Mouse (Mus musculus): ENCODE measurements around the gene Ptprj. TPM values are rescaled to one million over a fixed set of nuclear protein-coding genes. Genes with fewer than 3 reads are reported as not detected.

Gene Ptprj
- polyA plus RNA-seq, 2 experiments: 2.7 to 3.9 TPM

DNA sequence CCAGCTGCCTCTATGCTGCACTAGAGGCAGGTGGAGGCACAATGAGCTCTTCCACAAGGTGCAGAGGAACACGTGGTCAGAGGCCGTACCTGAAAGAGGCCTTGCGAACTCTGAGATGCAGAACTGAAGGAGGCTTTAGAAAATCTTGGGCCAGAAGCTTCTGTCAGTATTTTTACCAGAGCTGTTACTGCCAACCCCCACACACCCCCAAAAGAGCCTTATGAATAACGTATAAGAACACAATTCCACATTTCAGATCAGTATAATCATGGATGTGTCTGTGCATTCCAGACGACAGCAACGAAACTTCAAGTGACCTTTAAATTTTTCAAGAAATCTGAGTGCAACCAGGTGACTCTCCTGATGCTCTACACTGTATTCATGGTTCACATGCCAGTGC, 98.9 kb downstream of the Ptprj start:
- H3K9ac ChIP-seq (ENCODE audit: low read depth, low read length, severe bottlenecking): no peak overlapping the region
- DNase-seq (ENCODE audit: low spot score): no peak
- H3K36me3 ChIP-seq (ENCODE audit: control insufficient read depth, insufficient read depth, low read length): no peaks in the 10 kb centered on the region
- H3K9me3 ChIP-seq (ENCODE audit: control insufficient read depth, low read length): no peaks in the 10 kb centered on the region
- 89% methylated on average over 6 of the region's 6 CpGs for WGBS
- no peak for TF ChIP-seq POLR2A (IDR thresholded peaks at IDR 0.05; ENCODE audit: borderline replicate concordance, extremely low read depth, insufficient read depth, insufficient read length)
- no peak for ATAC-seq (ENCODE audit: low FRiP score, low read depth)
- H3K27me3 ChIP-seq (ENCODE audit: control insufficient read depth, insufficient read depth, low read length): no peaks in the 10 kb centered on the region
- H3K4me3 ChIP-seq (replicated peaks; ENCODE audit: low read length): no peak overlapping the region
- no peak overlapping the region for H3K27ac ChIP-seq (replicated peaks; ENCODE audit: low read depth, low read length)
- no peak overlapping the region for H3K4me2 ChIP-seq (replicated peaks; ENCODE audit: low read depth, low read length, severe bottlenecking)
- no peaks in the 10 kb centered on the region; the same call in 1 of the 2 replicates for H3K4me1 ChIP-seq (ENCODE audit: control insufficient read depth, insufficient read depth, low read length)

DNA sequence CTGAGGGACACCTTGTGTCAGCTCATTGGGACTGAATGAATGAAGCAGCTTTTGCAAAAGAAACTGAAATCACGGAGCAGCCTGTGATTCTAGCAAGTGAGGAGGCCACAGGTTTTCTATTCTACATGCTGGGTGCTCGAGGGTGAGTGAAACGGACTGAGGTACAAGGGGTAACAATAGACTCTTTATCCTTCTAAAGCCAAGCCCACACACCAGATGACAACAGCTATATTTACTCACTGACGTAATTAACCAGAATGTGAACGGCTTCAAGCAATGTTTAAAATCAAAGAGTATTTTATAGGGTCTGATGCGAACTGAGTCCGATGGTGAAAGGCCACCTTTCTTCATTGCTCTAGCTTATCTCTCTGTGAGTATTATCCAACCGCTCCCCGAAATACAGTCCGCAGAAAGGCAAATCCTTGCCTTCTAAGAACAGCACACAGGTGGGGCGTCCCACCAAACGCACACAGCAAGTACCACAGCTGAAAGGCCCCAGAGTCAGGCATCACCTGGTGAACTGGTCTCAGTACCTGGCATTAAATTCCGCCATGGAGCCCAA, 99.6 kb downstream of the Ptprj start:
- no peak for ATAC-seq (ENCODE audit: low FRiP score, low read depth)
- WGBS: 65% methylated on average over 13 of the region's 13 CpGs
- H3K9ac ChIP-seq (ENCODE audit: low read depth, low read length, severe bottlenecking): no peak overlapping the region

DNA sequence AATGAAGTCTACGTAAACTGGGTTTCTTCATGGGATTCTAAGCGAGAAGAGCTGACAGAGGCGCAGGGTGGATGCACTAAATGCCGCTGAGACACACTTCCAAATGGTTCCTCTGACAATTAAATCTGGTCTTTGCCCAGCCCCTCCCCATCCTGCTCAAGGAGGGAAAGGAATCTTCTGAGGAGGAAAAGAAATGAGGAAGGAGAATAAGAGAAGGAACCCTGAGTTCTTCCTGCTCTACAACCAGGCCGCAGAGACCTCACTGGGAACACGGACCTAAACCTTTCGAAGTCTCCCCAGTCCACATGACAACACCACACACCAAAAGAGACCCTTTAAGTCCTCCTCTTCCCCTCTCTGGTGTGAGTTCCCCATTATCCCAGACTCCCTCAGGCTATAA, 101.9 kb downstream of the Ptprj start:
- no peaks in the 10 kb centered on the region for H3K9me3 ChIP-seq (ENCODE audit: control insufficient read depth, low read length)
- WGBS: 89% methylated on average over 7 of the region's 7 CpGs
- 0 out of 2 replicates have a peak, but pooled peaks cover 4% of the 10 kb centered on the region for H3K4me1 ChIP-seq (ENCODE audit: control insufficient read depth, insufficient read depth, low read length)
- H3K9ac ChIP-seq (ENCODE audit: low read depth, low read length, severe bottlenecking): no peak overlapping the region
- DNase-seq (ENCODE audit: low spot score) (no peak), ATAC-seq (ENCODE audit: low FRiP score, low read depth) (no peak)
- no peak overlapping the region for H3K4me3 ChIP-seq (replicated peaks; ENCODE audit: low read length)
- no peaks in the 10 kb centered on the region for H3K27me3 ChIP-seq (ENCODE audit: control insufficient read depth, insufficient read depth, low read length)
- no peak overlapping the region for H3K27ac ChIP-seq (replicated peaks; ENCODE audit: low read depth, low read length)
- H3K36me3 ChIP-seq (ENCODE audit: control insufficient read depth, insufficient read depth, low read length): no peaks in the 10 kb centered on the region
- no peak for TF ChIP-seq POLR2A (IDR thresholded peaks at IDR 0.05; ENCODE audit: borderline replicate concordance, extremely low read depth, insufficient read depth, insufficient read length)
- no peak overlapping the region for H3K4me2 ChIP-seq (replicated peaks; ENCODE audit: low read depth, low read length, severe bottlenecking)

More for the DNA sequence above, 99.6 kb downstream of the Ptprj start:
- Histone ChIP-seq H3K36me3 (ENCODE audit: control insufficient read depth, insufficient read depth, low read length) (no peaks in the 10 kb centered on the region), H3K9me3 (ENCODE audit: control insufficient read depth, low read length) (no peaks in the 10 kb centered on the region), H3K27me3 (ENCODE audit: control insufficient read depth, insufficient read depth, low read length) (no peaks in the 10 kb centered on the region), H3K4me2 (replicated peaks; ENCODE audit: low read depth, low read length, severe bottlenecking) (no peak overlapping the region), H3K4me3 (replicated peaks; ENCODE audit: low read length) (no peak overlapping the region), H3K4me1 (ENCODE audit: control insufficient read depth, insufficient read depth, low read length) (no peaks in the 10 kb centered on the region), H3K27ac (replicated peaks; ENCODE audit: low read depth, low read length) (no peak overlapping the region)
- DNase-seq (ENCODE audit: low spot score): no peak
- no peak for TF ChIP-seq POLR2A (IDR thresholded peaks at IDR 0.05; ENCODE audit: borderline replicate concordance, extremely low read depth, insufficient read depth, insufficient read length)

DNA sequence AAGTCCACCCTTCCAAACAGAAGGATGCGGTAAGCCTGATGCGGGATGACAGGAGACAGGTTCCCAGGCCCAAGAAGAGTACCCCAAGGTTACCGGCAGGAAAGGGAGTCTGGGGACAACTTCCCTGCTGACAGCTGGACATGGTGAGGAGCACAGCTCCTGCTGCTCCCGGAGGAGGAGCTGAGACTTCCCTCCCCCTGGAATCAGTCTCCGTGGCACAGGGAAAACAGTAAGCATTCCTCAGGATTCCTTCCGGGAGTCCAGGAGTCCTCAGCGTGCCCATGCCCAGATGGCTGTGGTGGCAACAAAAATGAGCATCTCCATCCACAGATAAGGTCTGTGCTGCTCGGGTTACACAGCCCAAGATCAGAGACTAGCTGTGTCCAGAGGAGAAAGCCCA, 102.8 kb downstream of the Ptprj start:
- no peak for TF ChIP-seq POLR2A (IDR thresholded peaks at IDR 0.05; ENCODE audit: borderline replicate concordance, extremely low read depth, insufficient read depth, insufficient read length)
- Histone ChIP-seq H3K36me3 (ENCODE audit: control insufficient read depth, insufficient read depth, low read length) (no peaks in the 10 kb centered on the region), H3K9me3 (ENCODE audit: control insufficient read depth, low read length) (no peaks in the 10 kb centered on the region), H3K27ac (replicated peaks; ENCODE audit: low read depth, low read length) (no peak overlapping the region), H3K9ac (ENCODE audit: low read depth, low read length, severe bottlenecking) (no peak overlapping the region), H3K4me2 (replicated peaks; ENCODE audit: low read depth, low read length, severe bottlenecking) (no peak overlapping the region), H3K4me1 (ENCODE audit: control insufficient read depth, insufficient read depth, low read length) (0 out of 2 replicates have a peak, but pooled peaks cover 4% of the 10 kb centered on the region), H3K27me3 (ENCODE audit: control insufficient read depth, insufficient read depth, low read length) (no peaks in the 10 kb centered on the region), H3K4me3 (replicated peaks; ENCODE audit: low read length) (no peak overlapping the region)
- no peak for ATAC-seq (ENCODE audit: low FRiP score, low read depth)
- no peak for DNase-seq (ENCODE audit: low spot score)
- 27% methylated on average over 8 of the region's 8 CpGs for WGBS

DNA sequence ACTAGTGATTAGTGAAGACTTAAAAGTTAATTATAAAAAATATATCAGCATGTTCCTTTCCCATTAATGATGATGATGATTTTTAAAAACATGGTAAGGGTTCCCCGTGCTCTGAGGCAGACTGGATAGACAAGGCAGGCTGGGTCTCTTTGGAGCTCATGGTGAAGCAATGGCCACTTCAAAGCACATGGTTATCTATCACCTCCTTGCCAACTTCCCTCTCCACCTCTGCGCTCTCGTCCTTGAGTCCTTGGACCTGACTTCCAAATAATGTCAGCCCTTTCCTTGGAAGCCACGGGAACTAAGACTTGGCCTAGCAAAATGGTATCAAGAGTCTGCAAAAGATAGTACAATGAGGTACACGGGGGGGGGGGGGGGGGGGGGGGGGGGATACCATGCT, 103.7 kb downstream of the Ptprj start:
- TF ChIP-seq POLR2A (IDR thresholded peaks at IDR 0.05; ENCODE audit: borderline replicate concordance, extremely low read depth, insufficient read depth, insufficient read length): no peak
- Histone ChIP-seq H3K27me3 (ENCODE audit: control insufficient read depth, insufficient read depth, low read length) (no peaks in the 10 kb centered on the region), H3K9me3 (ENCODE audit: control insufficient read depth, low read length) (no peaks in the 10 kb centered on the region), H3K27ac (replicated peaks; ENCODE audit: low read depth, low read length) (no peak overlapping the region), H3K4me2 (replicated peaks; ENCODE audit: low read depth, low read length, severe bottlenecking) (no peak overlapping the region), H3K9ac (ENCODE audit: low read depth, low read length, severe bottlenecking) (no peak overlapping the region), H3K4me3 (replicated peaks; ENCODE audit: low read length) (no peak overlapping the region), H3K4me1 (ENCODE audit: control insufficient read depth, insufficient read depth, low read length) (0 out of 2 replicates have a peak, but pooled peaks cover 4% of the 10 kb centered on the region), H3K36me3 (ENCODE audit: control insufficient read depth, insufficient read depth, low read length) (no peaks in the 10 kb centered on the region)
- DNase-seq (ENCODE audit: low spot score): no peak
- ATAC-seq (ENCODE audit: low FRiP score, low read depth): no peak
- 66% methylated on average over 4 of the region's 5 CpGs for WGBS
